Mouse (Mus musculus) gastrocnemius, adult 2 months (tissue): ENCODE results near the gene Fam110a. TPM values are rescaled to one million over a fixed set of nuclear protein-coding genes. Genes with fewer than 3 reads are reported as not detected.

ENCODE experiments used
- DNase-seq: peaks from one replicate; pipeline ENCODE4 v3.0.0; 2022
- H3K27ac ChIP-seq: fragments of 200-600 bp; 2 replicates; pipeline ENCODE4 v1.8.1; 2022; ENCODE audit warnings: mild to moderate bottlenecking
- H3K4me3 ChIP-seq: fragments of 200-600 bp; 2 replicates; pipeline ENCODE4 v1.8.1; 2022; ENCODE audit warnings: mild to moderate bottlenecking, moderate library complexity
- CTCF ChIP-seq: fragments of 200-600 bp; IDR thresholded peaks from 2 replicates; pipeline ENCODE4 v1.8.1; 2022; ENCODE audit warnings: antibody characterized with exemption, mild to moderate bottlenecking, moderate library complexity
- intact Hi-C: fragments of 180-260 bp; cut with DNase I; formaldehyde crosslinking; loops from one replicate; pipeline ENCODE4 v1.15.1; 2025
- long read RNA-seq, 2 experiments: library from polyadenylated mRNA; stranded (forward); transcript quantifications; one replicate each; pipeline ENCODE4 v2.0.0; 2021
- total RNA-seq, 2 experiments: library from RNA; stranded (reverse); gene quantifications; 2 replicates each; pipeline ENCODE4 v1.2.3; 2021

Fam110a gene
- 1 to 10 TPM; 1.8 to 2.6 TPM for total RNA-seq
- long read RNA-seq, experiment 1, transcript Fam110a-201 (2 exons, 1,754 nt): major isoform, 5 of 8 reads
- long read RNA-seq, experiment 1, partial matches to known transcripts: 2 of 8 reads
- long read RNA-seq, experiment 1, other reads (novel, unspliced or antisense): 0 of 8 reads
- long read RNA-seq, experiment 2, partial matches to known transcripts: 1 of 3 reads
- long read RNA-seq, experiment 2, other reads (novel, unspliced or antisense): 0 of 3 reads

- Histone ChIP-seq H3K4me3 (peak within 1 kb of the TSS; percentile 76), H3K27ac (peak within 1 kb of the TSS; percentile 83)
- no peak for TF ChIP-seq CTCF
- peak; percentile 96 for DNase-seq
- intact Hi-C loops: loop anchor here (2.0 kb wide), 1 partner anchor 15 kb away; no protein-coding TSS in a partner anchor
Measured at GRCm38 (mm10) chr2:151979470-151980354, at the start of gene Fam110a. Fam110a (minus strand) TSS chr2:151980219.

- TF ChIP-seq CTCF: peak; percentile 83
- DNase-seq: peak; percentile 90
- intact Hi-C loops: loop anchor here (1.0 to 10.0 kb wide), 4 partner anchors 59 to 338 kb away; partner anchors contain the start of gene Csnk2a1
- H3K4me3 ChIP-seq: peak overlapping the region; percentile 89
- H3K27ac ChIP-seq: peak overlapping the region; percentile 66
Measured at GRCm38 (mm10) chr2:152029252-152030082, 49.4 kb upstream of the Fam110a start.

GRCm38 (mm10) chr2:152024883-152025422 lies 44.9 kb upstream of the Fam110a start:
- Histone ChIP-seq H3K27ac (no peak overlapping the region), H3K4me3 (no peak overlapping the region)
- intact Hi-C loops: loop anchor here (5.0 to 10.0 kb wide), 2 partner anchors 200 to 342 kb away; partner anchors contain the start of gene Csnk2a1
- no peak for TF ChIP-seq CTCF
- DNase-seq: no peak

- intact Hi-C loops: loop anchor here (10.0 kb wide), 1 partner anchor 203 kb away; the partner anchor contains the start of gene Csnk2a1
- no peak for DNase-seq
- no peak overlapping the region for H3K27ac ChIP-seq
- no peak; the same call in 1 of the 2 replicates for TF ChIP-seq CTCF
- no peak overlapping the region for H3K4me3 ChIP-seq
Measured at GRCm38 (mm10) chr2:152022022-152022421, 42.0 kb upstream of the Fam110a start.

GRCm38 (mm10) chr2:152020255-152020654 lies 40.2 kb upstream of the Fam110a start:
- peak; percentile 73 for TF ChIP-seq CTCF
- H3K4me3 ChIP-seq: no peak overlapping the region
- DNase-seq: peak; percentile 27
- no peak overlapping the region for H3K27ac ChIP-seq
- intact Hi-C loops: loop anchor here (10.0 kb wide), 1 partner anchor 205 kb away; the partner anchor contains the start of gene Csnk2a1

GRCm38 (mm10) chr2:152016666-152017065 lies 36.6 kb upstream of the Fam110a start:
- intact Hi-C loops: no loop called here
- no peak overlapping the region for H3K4me3 ChIP-seq
- DNase-seq: no peak
- no peak for TF ChIP-seq CTCF
- H3K27ac ChIP-seq: no peak overlapping the region

GRCm38 (mm10) chr2:152015997-152016396 lies 36.0 kb upstream of the Fam110a start:
- no peak overlapping the region for H3K27ac ChIP-seq
- no peak overlapping the region for H3K4me3 ChIP-seq
- no peak for TF ChIP-seq CTCF
- intact Hi-C loops: no loop called here
- DNase-seq: no peak

GRCm38 (mm10) chr2:152012701-152013100 lies 32.7 kb upstream of the Fam110a start:
- intact Hi-C loops: no loop called here
- no peak for DNase-seq

GRCm38 (mm10) chr2:152012222-152012621 lies 32.2 kb upstream of the Fam110a start:
- DNase-seq: peak; percentile 20
- TF ChIP-seq CTCF: no peak
- Histone ChIP-seq H3K4me3 (no peak overlapping the region), H3K27ac (peak overlapping the region; percentile 67)
- intact Hi-C loops: no loop called here

More at GRCm38 (mm10) chr2:152012701-152013100, 32.7 kb upstream of the Fam110a start:
- peak overlapping the region; percentile 59 for H3K27ac ChIP-seq
- H3K4me3 ChIP-seq: no peak overlapping the region
- no peak for TF ChIP-seq CTCF

GRCm38 (mm10) chr2:152011724-152012123 lies 31.7 kb upstream of the Fam110a start:
- peak overlapping the region; percentile 67 for H3K27ac ChIP-seq
- no peak for DNase-seq
- TF ChIP-seq CTCF: no peak
- no peak overlapping the region for H3K4me3 ChIP-seq
- intact Hi-C loops: no loop called here

GRCm38 (mm10) chr2:152010661-152011060 lies 30.6 kb upstream of the Fam110a start:
- H3K4me3 ChIP-seq: no peak overlapping the region
- no peak for TF ChIP-seq CTCF
- intact Hi-C loops: no loop called here
- DNase-seq: no peak
- no peak overlapping the region for H3K27ac ChIP-seq

GRCm38 (mm10) chr2:152010251-152010650 lies 30.2 kb upstream of the Fam110a start:
- no peak for TF ChIP-seq CTCF
- DNase-seq: no peak
- no peak overlapping the region for H3K4me3 ChIP-seq
- intact Hi-C loops: no loop called here
- H3K27ac ChIP-seq: no peak overlapping the region
